Mouse (Mus musculus) kidney, embryonic 16.5 days (tissue): ENCODE measurements around the gene Zfp804b. TPM values are rescaled to one million over a fixed set of nuclear protein-coding genes. Genes with fewer than 3 reads are reported as not detected.

Experiments used
- ATAC-seq: fragments of 200-750 bp; cut with Nextera tagmentation; 2 replicates; pipeline ENCODE4 v1.8.0; 2017; ENCODE audit warnings: moderate TSS enrichment; ENCODE audit not compliant: low FRiP score, low TSS enrichment
- H3K27ac ChIP-seq: fragments of 300-500 bp; sonication (generic); 2 replicates; pipeline ENCODE4 v1.5.1; 2014; ENCODE audit warnings: low read length
- H3K27me3 ChIP-seq: fragments of 300-500 bp; sonication (generic); 2 replicates; pipeline ENCODE4 v1.6.1; 2014; ENCODE audit warnings: low read length, control low read depth, mixed read lengths; ENCODE audit not compliant: insufficient read depth
- H3K36me3 ChIP-seq: fragments of 300-500 bp; sonication (generic); 2 replicates; pipeline ENCODE4 v1.6.1; 2014; ENCODE audit warnings: low read length, control low read depth, mixed read lengths; ENCODE audit not compliant: insufficient read depth
- H3K4me1 ChIP-seq: fragments of 300-500 bp; sonication (generic); 2 replicates; pipeline ENCODE4 v1.6.1; 2014; ENCODE audit warnings: low read length, control low read depth, mixed read lengths; ENCODE audit not compliant: insufficient read depth
- H3K4me2 ChIP-seq: fragments of 300-500 bp; sonication (generic); replicated peaks from 2 replicates; pipeline ENCODE4 v1.6.1; 2014; ENCODE audit warnings: low read depth, low read length
- H3K4me3 ChIP-seq: fragments of 300-500 bp; sonication (generic); 2 replicates; pipeline ENCODE4 v1.5.1; 2014; ENCODE audit warnings: mild to moderate bottlenecking, low read length
- H3K9ac ChIP-seq: fragments of 300-500 bp; sonication (generic); replicated peaks from 2 replicates; pipeline ENCODE4 v1.6.1; 2014; ENCODE audit warnings: low read length
- H3K9me3 ChIP-seq: fragments of 300-500 bp; sonication (generic); 2 replicates; pipeline ENCODE4 v1.6.1; 2016; ENCODE audit warnings: low read length, control low read depth
- WGBS: fragments of 180-500 bp; shearing (Covaris S2); extraction: QIAGEN DNeasy Blood & Tissue Kit; methylation state at CpG from one replicate; pipeline ENCODE4 v1.1.7; 2014; 5-methylcytosine and 5-hydroxymethylcytosine counted together
- polyA plus RNA-seq: library from polyadenylated mRNA; unstranded; fragments of >200 nt; fragmentation: Nextera tagmentation; extraction: Ambion mirVana; gene quantifications from 2 replicates; pipeline ENCODE4 v1.2.1, GENCODE M21; 2015

The Zfp804b gene
- polyA plus RNA-seq, 1 experiment from 2014 or later = 0.11 TPM

GRCm38 (mm10) chr5:7102387-7102786 is 242.2 kb downstream of the Zfp804b start:
- ATAC-seq = no peak
- Histone ChIP-seq H3K9me3 (no peaks in the 10 kb centered on the region), H3K9ac (no peak overlapping the region), H3K27ac (no peak overlapping the region), H3K4me2 (no peak overlapping the region), H3K36me3 (no peaks in the 10 kb centered on the region), H3K27me3 (no peaks in the 10 kb centered on the region), H3K4me3 (no peak overlapping the region), H3K4me1 (no peaks in the 10 kb centered on the region)
- WGBS = 62% methylated on average over 2 of the region's 2 CpGs

- Histone ChIP-seq H3K27ac (no peak overlapping the region), H3K36me3 (no peaks in the 10 kb centered on the region), H3K27me3 (no peaks in the 10 kb centered on the region), H3K4me2 (no peak overlapping the region), H3K9ac (no peak overlapping the region), H3K4me3 (no peak overlapping the region), H3K9me3 (no peaks in the 10 kb centered on the region), H3K4me1 (no peaks in the 10 kb centered on the region)
- 69% methylated on average over 1 of the region's 1 CpGs for WGBS
- no peak for ATAC-seq
Measured at GRCm38 (mm10) chr5:7073936-7074631, 270.5 kb downstream of the Zfp804b start.

DNA sequence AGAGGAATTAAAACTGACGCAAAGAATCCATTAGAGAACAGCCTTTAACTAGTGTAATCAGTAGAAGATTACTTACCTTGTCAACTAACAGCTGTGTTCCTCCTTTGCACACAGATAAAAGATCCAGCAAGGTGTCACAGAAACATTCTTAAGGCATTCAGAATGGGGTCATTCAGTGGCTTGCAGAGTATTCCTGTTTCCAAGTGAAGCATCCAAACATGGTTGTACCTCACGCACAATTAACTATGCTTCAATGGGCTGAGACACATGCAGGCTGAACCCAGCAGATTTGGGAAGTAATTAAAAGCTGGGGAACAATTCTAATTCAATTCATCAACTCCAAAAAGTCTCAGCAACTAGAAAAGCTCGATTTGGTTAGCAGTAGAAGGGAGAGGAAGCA is 337.1 kb downstream of the Zfp804b start:
- WGBS = 47% methylated on average over 3 of the region's 3 CpGs
- ATAC-seq = no peak
- no peaks in the 10 kb centered on the region for H3K4me1 ChIP-seq
- no peak overlapping the region for H3K9ac ChIP-seq
- H3K4me3 ChIP-seq = no peak overlapping the region
- H3K36me3 ChIP-seq = no peaks in the 10 kb centered on the region
- H3K9me3 ChIP-seq = no peaks in the 10 kb centered on the region
- no peak overlapping the region for H3K27ac ChIP-seq
- H3K27me3 ChIP-seq = no peaks in the 10 kb centered on the region
- H3K4me2 ChIP-seq = no peak overlapping the region

GRCm38 (mm10) chr5:6983993-6984392 is 360.6 kb downstream of the Zfp804b start:
- WGBS = 85% methylated on average over 4 of the region's 4 CpGs

DNA sequence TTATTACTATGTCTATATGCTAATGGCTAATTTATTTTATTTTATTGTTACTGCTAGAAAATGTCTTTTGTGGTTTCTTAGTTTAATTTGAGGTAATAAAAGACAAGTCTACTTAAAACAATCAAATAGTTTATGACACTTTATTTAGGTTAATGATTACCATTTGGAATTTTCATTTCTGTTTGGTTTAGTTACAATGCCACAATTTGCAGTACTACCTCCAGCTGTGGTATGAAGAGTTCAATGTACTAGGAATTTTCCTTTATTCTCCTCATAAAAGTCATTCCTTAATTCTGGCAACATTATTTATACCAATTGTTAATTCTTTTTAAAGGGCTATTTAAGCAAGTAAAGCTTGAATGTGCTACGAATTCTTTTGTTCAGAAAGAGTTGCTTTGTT is 409.7 kb downstream of the Zfp804b start:
- WGBS = 73% methylated on average over 1 of the region's 1 CpGs
- H3K27ac ChIP-seq = no peak overlapping the region
- H3K9me3 ChIP-seq = no peaks in the 10 kb centered on the region
- H3K36me3 ChIP-seq = no peaks in the 10 kb centered on the region
- H3K4me2 ChIP-seq = no peak overlapping the region
- no peak overlapping the region for H3K4me3 ChIP-seq
- H3K9ac ChIP-seq = no peak overlapping the region
- H3K4me1 ChIP-seq = no peaks in the 10 kb centered on the region
- H3K27me3 ChIP-seq = no peaks in the 10 kb centered on the region
- no peak for ATAC-seq

More at GRCm38 (mm10) chr5:6983993-6984392, 360.6 kb downstream of the Zfp804b start:
- H3K27me3 ChIP-seq = no peaks in the 10 kb centered on the region
- ATAC-seq = no peak
- H3K4me3 ChIP-seq = no peak overlapping the region
- no peak overlapping the region for H3K27ac ChIP-seq
- H3K4me2 ChIP-seq = no peak overlapping the region
- no peaks in the 10 kb centered on the region for H3K4me1 ChIP-seq
- no peaks in the 10 kb centered on the region for H3K36me3 ChIP-seq
- no peak overlapping the region for H3K9ac ChIP-seq
- H3K9me3 ChIP-seq = no peaks in the 10 kb centered on the region

DNA sequence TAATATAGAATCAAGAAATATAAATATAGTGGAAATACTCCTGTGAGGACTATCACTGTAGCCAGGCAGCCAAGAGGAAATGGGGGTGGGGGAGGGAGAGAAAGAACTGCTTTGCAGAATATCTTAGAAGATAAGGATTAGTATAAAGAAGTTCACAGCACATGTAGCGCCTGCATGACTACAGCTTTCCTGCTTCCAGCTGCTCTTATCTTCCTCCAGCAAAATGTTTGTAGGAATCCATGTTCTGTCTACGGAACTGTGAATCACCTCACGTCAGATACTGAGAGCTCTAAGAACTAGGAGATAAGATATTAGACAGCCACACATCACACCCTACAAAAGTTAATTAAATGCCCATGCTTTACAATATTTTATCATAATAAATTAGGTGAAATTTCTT is 433.3 kb downstream of the Zfp804b start:
- WGBS = 86% methylated on average over 3 of the region's 3 CpGs
- no peaks in the 10 kb centered on the region for H3K27me3 ChIP-seq
- ATAC-seq = no peak
- H3K9me3 ChIP-seq = no peaks in the 10 kb centered on the region
- no peaks in the 10 kb centered on the region for H3K4me1 ChIP-seq
- no peaks in the 10 kb centered on the region for H3K36me3 ChIP-seq
- H3K9ac ChIP-seq = no peak overlapping the region
- H3K27ac ChIP-seq = no peak overlapping the region
- H3K4me2 ChIP-seq = no peak overlapping the region
- no peak overlapping the region for H3K4me3 ChIP-seq

DNA sequence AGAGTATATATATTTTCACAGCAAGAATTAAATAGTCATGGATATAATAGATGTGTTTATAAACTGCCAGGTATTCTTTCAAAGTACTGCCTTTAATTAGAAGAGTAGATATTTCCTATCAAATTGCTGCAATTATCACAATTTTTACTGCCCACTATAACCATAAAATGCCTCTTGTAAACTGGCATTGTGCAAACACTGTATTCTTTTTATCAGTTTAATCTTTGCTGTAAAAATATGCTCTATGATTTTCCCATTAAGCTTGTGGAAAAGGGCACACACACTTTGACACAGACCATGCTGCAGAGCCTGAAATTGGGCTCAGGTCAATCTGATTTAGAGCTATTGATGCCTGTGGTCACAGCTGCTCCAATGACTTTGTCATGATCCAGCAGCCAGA is 463.2 kb downstream of the Zfp804b start:
- no peak for ATAC-seq
- no peak overlapping the region for H3K27ac ChIP-seq
- no peaks in the 10 kb centered on the region for H3K27me3 ChIP-seq
- H3K4me2 ChIP-seq = no peak overlapping the region
- no peaks in the 10 kb centered on the region for H3K9me3 ChIP-seq
- H3K4me1 ChIP-seq = no peaks in the 10 kb centered on the region
- H3K36me3 ChIP-seq = no peaks in the 10 kb centered on the region
- H3K9ac ChIP-seq = no peak overlapping the region
- no peak overlapping the region for H3K4me3 ChIP-seq

DNA sequence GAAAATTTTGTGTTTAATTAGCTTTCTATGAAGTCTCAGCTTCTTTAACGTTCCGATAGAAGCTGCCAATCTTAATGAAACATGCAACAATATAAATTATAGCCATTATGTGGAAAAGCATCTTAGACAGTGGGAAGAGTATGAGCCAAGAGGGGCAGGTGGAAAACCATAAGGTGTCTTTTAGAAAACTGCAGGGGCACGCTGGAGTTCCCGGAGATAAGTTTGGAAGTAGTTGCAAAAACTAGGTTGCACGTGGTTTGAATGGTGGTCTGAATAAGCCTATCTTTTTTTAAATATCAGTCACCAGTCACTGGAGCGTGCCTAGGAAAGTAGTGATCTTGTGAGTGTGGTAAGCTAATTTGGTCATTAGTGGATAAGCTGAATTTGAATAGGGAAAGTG is 473.0 kb downstream of the Zfp804b start:
- H3K4me1 ChIP-seq = no peaks in the 10 kb centered on the region
- no peaks in the 10 kb centered on the region for H3K9me3 ChIP-seq
- H3K9ac ChIP-seq = no peak overlapping the region
- H3K36me3 ChIP-seq = no peaks in the 10 kb centered on the region
- no peaks in the 10 kb centered on the region for H3K27me3 ChIP-seq
- WGBS = 87% methylated on average over 6 of the region's 6 CpGs
- H3K4me3 ChIP-seq = no peak overlapping the region
- H3K27ac ChIP-seq = no peak overlapping the region
- no peak for ATAC-seq
- H3K4me2 ChIP-seq = no peak overlapping the region

DNA sequence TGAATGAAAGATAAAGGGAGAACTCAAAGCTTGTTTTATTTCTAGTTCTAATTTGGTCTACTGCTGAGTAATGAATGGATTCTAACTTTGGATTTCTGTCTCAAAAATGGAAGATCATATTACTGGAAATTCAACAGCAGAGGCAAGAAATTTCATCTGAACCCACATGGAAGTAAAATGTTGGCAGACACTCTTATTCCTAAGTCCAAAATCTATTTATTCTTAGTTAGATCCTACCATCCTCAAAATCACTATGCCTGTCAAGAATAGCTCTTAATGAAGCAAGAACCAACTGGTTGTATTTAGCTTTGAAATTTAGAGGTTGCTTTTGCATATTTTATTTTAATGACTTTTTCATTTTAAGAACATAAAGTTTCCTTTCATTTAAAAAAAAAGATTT is 473.6 kb downstream of the Zfp804b start:
- no peak overlapping the region for H3K4me2 ChIP-seq
- no peak overlapping the region for H3K4me3 ChIP-seq
- H3K27me3 ChIP-seq = no peaks in the 10 kb centered on the region
- no peaks in the 10 kb centered on the region for H3K36me3 ChIP-seq
- no peaks in the 10 kb centered on the region for H3K4me1 ChIP-seq
- no peak overlapping the region for H3K27ac ChIP-seq
- no peak overlapping the region for H3K9ac ChIP-seq
- no peaks in the 10 kb centered on the region for H3K9me3 ChIP-seq
- no peak for ATAC-seq

GRCm38 (mm10) chr5:6795396-6795795 is 549.2 kb downstream of the Zfp804b start:
- H3K27ac ChIP-seq = no peak overlapping the region
- H3K9ac ChIP-seq = no peak overlapping the region
- H3K9me3 ChIP-seq = no peaks in the 10 kb centered on the region
- 82% methylated on average over 2 of the region's 2 CpGs for WGBS
- no peaks in the 10 kb centered on the region for H3K4me1 ChIP-seq
- H3K36me3 ChIP-seq = no peaks in the 10 kb centered on the region
- H3K4me3 ChIP-seq = no peak overlapping the region
- no peak overlapping the region for H3K4me2 ChIP-seq
- no peaks in the 10 kb centered on the region for H3K27me3 ChIP-seq
- ATAC-seq = no peak
